Mouse (Mus musculus): ENCODE data around the gene Cldn14. TPM values are rescaled to one million over a fixed set of nuclear protein-coding genes. Genes with fewer than 3 reads are reported as not detected.
A peak's percentile ranks its signal among the peaks of the same experiment; 100 is the strongest.

Gene Cldn14
- polyA plus RNA-seq, 1 experiment from 2014 or later = 0.37 TPM

DNA sequence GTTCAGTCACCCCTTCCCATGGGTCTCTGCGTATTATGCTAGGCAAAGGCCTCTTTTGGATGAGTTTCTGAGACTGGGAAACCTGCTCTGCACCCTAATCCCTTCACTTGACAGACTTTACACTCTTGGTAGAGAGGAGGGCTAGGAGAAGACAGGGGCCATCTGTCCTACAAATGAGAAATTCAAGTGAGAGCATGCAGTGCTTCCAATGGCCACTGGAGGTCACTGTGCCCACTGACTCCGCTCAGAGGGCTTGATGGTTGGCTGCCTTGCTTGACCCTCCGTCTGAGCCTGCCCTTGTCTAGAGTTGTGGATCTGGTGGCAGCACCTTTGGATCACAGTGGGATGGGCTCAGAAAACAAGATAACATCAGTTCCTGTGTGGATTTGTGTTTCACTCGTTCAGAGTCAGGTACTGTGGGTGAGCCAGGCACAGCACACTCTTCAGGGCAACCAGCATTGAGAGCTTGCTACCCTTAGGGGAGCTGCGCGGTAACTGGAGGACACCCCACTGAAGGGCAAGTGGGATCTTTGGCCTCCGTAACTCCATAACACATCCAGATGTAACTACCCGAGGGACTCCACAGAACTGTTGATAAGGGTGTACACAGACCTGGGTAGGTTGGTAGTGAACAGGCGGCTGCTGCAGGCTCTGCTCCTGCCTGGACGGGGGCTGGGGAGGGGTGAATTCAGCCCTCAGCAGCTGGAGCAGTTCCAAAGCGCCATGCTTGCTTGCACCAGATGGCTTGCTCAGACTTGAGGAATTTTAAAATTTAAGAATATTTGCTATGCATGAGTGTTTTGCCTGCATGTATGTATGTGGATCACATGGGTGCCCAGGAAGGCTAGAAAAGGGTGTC is 102.3 kb downstream of the Cldn14 start:
- H3K27me3 ChIP-seq (replicated peaks) = no peaks in the 10 kb centered on the region
- no peak overlapping the region for H3K4me3 ChIP-seq (replicated peaks)
- no peak overlapping the region for H3K4me2 ChIP-seq
- WGBS = 53% methylated on average over 11 of the region's 11 CpGs
- H3K9me3 ChIP-seq = no peaks in the 10 kb centered on the region
- 0 out of 2 replicates have a peak, but pooled peaks cover 9% of the 10 kb centered on the region for H3K4me1 ChIP-seq
- no peak overlapping the region for H3K9ac ChIP-seq
- peak; percentile 25; the same call in 1 of the 2 replicates for ATAC-seq (ENCODE audit: insufficient read depth, low FRiP score, low read depth)
- H3K36me3 ChIP-seq = 0 out of 2 replicates have a peak, but pooled peaks cover 11% of the 10 kb centered on the region
- H3K27ac ChIP-seq = no peak overlapping the region

DNA sequence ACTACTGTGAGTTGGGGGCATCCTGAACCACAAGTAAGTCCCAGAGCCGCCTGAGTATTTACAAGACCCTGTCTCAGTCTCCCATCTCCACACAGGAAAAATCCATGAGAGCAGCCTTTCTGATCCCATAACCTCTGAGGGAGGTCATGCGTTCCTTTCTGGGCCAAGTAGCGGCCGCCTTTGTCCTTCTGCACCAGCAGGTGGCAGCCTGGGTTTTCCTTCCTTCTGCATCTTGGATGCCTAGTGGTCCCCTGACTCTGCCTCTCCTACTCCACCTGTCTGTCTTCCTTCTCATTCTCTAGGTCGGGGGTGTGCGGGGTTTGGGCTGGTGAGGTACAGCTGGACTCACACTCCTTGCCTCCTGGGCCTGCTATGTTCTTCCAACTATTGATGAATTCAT is 105.6 kb downstream of the Cldn14 start:
- H3K4me1 ChIP-seq = 0 out of 2 replicates have a peak, but pooled peaks cover 9% of the 10 kb centered on the region
- H3K4me2 ChIP-seq = no peak overlapping the region
- no peak overlapping the region for H3K9ac ChIP-seq
- no peak overlapping the region for H3K27ac ChIP-seq
- no peak for ATAC-seq (ENCODE audit: insufficient read depth, low FRiP score, low read depth)
- 76% methylated on average over 6 of the region's 6 CpGs for WGBS
- no peak overlapping the region for H3K4me3 ChIP-seq (replicated peaks)
- no peaks in the 10 kb centered on the region for H3K9me3 ChIP-seq
- H3K36me3 ChIP-seq = 0 out of 2 replicates have a peak, but pooled peaks cover 21% of the 10 kb centered on the region
- no peaks in the 10 kb centered on the region for H3K27me3 ChIP-seq (replicated peaks)

DNA sequence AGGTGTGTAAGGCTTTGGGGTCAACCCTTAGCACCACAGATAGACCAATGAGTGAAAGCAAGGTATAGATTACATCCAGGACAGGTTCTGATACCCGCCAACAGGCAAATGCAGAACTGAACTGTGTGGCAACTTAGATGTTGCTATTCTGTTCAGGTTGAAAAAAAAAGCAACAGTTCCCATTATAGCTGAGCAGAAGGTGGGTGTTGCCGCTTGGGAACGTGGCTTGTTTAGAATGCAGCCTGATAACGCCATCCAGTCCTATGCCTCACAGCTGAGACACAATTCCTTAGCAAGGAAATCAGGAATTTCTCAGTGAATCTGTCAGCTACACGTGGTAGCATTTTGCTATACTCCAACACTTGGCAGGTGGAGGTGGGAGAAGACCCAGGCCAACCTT is 115.4 kb downstream of the Cldn14 start:
- Histone ChIP-seq H3K4me1 (no peaks in the 10 kb centered on the region), H3K9ac (no peak overlapping the region), H3K36me3 (peaks cover 15% of the 10 kb centered on the region; the same call in 1 of the 2 replicates), H3K4me3 (replicated peaks) (no peak overlapping the region), H3K9me3 (no peaks in the 10 kb centered on the region), H3K27me3 (replicated peaks) (no peaks in the 10 kb centered on the region), H3K4me2 (no peak overlapping the region), H3K27ac (no peak overlapping the region)
- no peak for ATAC-seq (ENCODE audit: insufficient read depth, low FRiP score, low read depth)
- WGBS = 87% methylated on average over 5 of the region's 5 CpGs

DNA sequence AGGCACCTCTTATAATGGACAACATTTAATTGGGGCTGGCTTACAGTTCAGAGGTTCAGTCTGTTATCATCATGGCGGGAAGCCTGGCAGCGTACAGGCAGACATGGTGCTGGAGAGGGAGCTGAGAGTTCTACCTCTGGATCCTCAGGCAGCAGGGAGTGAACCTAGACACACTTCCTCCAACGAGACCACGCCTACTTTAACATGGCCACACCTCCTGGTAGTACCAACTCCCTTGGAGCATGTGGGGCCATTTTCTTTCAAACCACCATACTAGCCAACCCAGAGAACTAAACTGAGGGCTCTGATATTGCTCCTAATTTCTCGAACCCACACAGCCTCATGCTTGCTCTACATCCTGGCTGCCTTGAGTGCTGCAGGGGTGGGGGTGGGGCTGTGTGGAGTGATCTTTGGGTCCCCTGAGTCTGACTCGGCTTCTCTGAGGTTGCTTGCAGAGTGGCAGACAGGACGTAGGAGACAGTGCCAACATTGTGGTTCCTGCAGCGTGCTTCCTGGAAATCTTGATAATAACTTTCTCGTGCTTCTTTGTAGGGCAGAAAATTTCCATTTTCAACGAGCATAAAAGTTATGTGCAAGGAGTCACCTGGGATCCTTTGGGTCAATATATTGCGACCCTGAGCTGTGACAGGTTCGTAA is 117.6 kb downstream of the Cldn14 start:
- no peaks in the 10 kb centered on the region for H3K9me3 ChIP-seq
- 79% methylated on average over 12 of the region's 12 CpGs for WGBS
- H3K9ac ChIP-seq = no peak overlapping the region
- H3K36me3 ChIP-seq = peaks cover 19% of the 10 kb centered on the region; the same call in 1 of the 2 replicates
- no peak for ATAC-seq (ENCODE audit: insufficient read depth, low FRiP score, low read depth)
- no peak overlapping the region for H3K4me2 ChIP-seq
- H3K4me3 ChIP-seq (replicated peaks) = no peak overlapping the region
- H3K27me3 ChIP-seq (replicated peaks) = no peaks in the 10 kb centered on the region
- no peak overlapping the region for H3K27ac ChIP-seq
- no peaks in the 10 kb centered on the region for H3K4me1 ChIP-seq

DNA sequence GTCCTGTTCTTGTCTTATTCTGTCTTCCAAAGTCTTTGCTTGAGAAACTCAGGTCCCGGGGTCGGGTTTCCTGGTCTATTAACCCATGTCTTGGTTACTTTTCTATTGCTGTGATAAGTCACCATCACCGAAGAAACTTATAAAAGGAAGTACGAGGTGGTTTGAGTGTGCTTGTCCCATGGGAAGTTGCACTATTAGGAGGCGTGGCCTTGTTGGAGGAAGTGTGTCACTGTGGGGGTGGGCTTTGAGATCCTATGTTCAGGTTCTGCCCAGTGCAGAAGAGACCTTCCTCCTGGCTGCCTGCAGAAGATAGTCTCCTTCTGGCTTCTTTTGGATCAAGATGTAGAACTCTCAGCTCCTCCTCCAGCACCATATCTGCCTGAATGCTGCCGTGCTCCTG is 120.2 kb downstream of the Cldn14 start:
- Histone ChIP-seq H3K9ac (no peak overlapping the region), H3K27ac (no peak overlapping the region), H3K9me3 (no peaks in the 10 kb centered on the region), H3K4me2 (no peak overlapping the region), H3K36me3 (peaks cover 14% of the 10 kb centered on the region; the same call in 1 of the 2 replicates), H3K4me3 (replicated peaks) (no peak overlapping the region), H3K4me1 (no peaks in the 10 kb centered on the region), H3K27me3 (replicated peaks) (no peaks in the 10 kb centered on the region)
- no peak for ATAC-seq (ENCODE audit: insufficient read depth, low FRiP score, low read depth)
- 88% methylated on average over 6 of the region's 6 CpGs for WGBS

DNA sequence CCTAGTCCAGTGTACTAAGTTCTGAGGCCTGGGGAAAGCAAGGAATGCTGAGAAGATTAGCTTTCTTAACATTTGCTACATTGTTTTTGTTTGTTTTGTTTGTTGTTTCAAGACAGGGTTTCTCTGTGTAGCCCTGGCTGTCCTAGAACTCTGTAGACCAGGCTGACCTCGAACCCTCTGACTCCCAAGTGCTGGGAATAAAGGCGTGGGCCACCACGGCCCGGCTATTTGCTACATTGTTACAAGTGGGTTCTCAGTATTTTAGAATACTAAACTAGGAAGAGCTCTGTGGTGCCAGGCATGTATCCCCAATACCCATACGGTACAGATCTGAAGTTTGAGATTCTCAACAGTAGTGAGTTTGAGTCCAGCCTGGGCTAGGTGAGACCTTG is 123.9 kb downstream of the Cldn14 start:
- Histone ChIP-seq H3K4me1 (peaks cover 6% of the 10 kb centered on the region; the same call in 1 of the 2 replicates), H3K9me3 (no peaks in the 10 kb centered on the region), H3K4me3 (replicated peaks) (peak overlapping the region; percentile 95), H3K4me2 (peak overlapping the region; percentile 95), H3K27ac (no peak overlapping the region), H3K9ac (peak overlapping the region; percentile 84; the same call in 1 of the 2 replicates), H3K36me3 (0 out of 2 replicates have a peak, but pooled peaks cover 4% of the 10 kb centered on the region), H3K27me3 (replicated peaks) (no peaks in the 10 kb centered on the region)
- 43% methylated on average over 5 of the region's 5 CpGs for WGBS
- ATAC-seq (ENCODE audit: insufficient read depth, low FRiP score, low read depth) = no peak

DNA sequence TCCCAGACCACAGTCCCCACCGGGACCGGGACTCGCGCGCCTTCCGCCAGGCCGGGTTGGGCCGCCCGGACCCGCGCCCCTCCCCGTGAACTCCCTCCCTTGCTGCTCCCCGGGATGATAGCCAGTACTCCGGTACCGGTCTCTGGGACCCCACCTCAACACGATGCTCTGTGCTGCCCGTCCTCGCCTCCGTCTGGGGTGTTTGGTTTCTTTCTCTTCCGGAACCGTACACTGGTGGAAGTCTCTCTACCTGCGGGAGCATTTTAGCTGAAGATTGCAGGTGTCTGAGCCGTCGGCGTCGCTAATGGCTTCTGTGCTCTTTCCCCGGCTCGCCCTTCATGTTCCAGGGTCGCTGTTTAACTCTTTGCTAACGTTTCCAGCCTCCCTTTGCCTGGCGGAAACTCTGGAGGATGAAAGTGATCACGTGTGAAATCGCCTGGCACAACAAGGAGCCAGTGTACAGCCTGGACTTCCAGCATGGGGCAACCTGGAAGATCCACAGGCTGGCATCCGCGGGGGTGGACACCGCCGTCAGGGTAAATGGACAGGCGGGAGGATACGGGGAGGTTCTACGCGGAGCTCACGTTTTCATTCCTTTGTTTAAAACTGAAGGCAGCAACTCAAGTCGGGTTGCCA is 124.4 kb downstream of the Cldn14 start:
- no peaks in the 10 kb centered on the region for H3K9me3 ChIP-seq
- under 1% methylated on average over 43 of the region's 43 CpGs for WGBS
- peak; percentile 41 for ATAC-seq (ENCODE audit: insufficient read depth, low FRiP score, low read depth)
- peak overlapping the region; percentile 84 for H3K9ac ChIP-seq
- peak overlapping the region; percentile 95 for H3K4me2 ChIP-seq
- H3K4me3 ChIP-seq (replicated peaks) = peak overlapping the region; percentile 95
- 0 out of 2 replicates have a peak, but pooled peaks cover 4% of the 10 kb centered on the region for H3K36me3 ChIP-seq
- no peaks in the 10 kb centered on the region for H3K27me3 ChIP-seq (replicated peaks)
- H3K4me1 ChIP-seq = peaks cover 6% of the 10 kb centered on the region; the same call in 1 of the 2 replicates
- H3K27ac ChIP-seq = peak overlapping the region; percentile 16; the same call in 1 of the 2 replicates

DNA sequence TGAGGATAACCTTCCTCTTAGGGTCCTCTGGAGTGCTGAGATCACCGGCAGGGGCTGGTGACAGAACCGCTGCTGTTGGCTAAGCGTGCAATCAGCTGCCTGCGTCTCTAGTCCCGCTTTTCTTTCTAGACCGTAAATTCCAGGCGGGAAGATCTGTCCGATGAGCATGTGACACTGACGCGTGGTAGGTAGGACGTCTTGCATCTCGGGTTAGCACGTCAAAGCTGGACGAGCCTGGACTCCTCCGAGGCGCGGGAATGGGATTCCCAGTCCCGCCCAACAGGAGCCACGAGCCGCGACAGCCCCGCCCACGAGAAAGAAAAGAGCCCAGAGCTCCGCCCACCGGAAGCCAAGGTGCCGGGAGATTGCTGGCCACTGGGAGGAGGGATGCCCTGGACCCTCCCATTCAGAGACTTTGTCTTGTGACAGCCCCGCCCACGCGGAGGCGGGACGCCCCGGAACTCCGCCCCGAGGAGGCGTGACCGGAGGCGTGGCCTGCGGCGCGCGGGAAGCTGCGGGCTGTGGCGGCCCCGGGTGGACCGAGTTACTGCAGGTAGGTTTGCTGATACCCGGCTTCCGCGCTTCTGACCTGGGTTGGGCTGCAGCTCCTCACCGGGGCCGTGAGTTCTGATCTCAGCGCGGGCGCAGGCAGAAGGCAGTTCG is 125.1 kb downstream of the Cldn14 start, which contains the start of gene Chaf1b:
Chaf1b (plus strand) TSS at position 479 of the 663 bp plus-strand sequence.
- Histone ChIP-seq H3K4me3 (replicated peaks) (peak within 1 kb of the TSS; percentile 95), H3K27ac (peak within 1 kb of the TSS; percentile 16; the same call in 1 of the 2 replicates), H3K4me1 (peaks cover 6% of the 10 kb centered on the region; the same call in 1 of the 2 replicates), H3K36me3 (0 out of 2 replicates have a peak, but pooled peaks cover 4% of the 10 kb centered on the region), H3K27me3 (replicated peaks) (no peaks in the 10 kb centered on the region), H3K4me2 (peak within 1 kb of the TSS; percentile 95), H3K9me3 (no peaks in the 10 kb centered on the region), H3K9ac (peak within 1 kb of the TSS; percentile 84)
- WGBS = under 1% methylated on average over 54 of the region's 54 CpGs
- ATAC-seq (ENCODE audit: insufficient read depth, low FRiP score, low read depth) = peak; percentile 93

DNA sequence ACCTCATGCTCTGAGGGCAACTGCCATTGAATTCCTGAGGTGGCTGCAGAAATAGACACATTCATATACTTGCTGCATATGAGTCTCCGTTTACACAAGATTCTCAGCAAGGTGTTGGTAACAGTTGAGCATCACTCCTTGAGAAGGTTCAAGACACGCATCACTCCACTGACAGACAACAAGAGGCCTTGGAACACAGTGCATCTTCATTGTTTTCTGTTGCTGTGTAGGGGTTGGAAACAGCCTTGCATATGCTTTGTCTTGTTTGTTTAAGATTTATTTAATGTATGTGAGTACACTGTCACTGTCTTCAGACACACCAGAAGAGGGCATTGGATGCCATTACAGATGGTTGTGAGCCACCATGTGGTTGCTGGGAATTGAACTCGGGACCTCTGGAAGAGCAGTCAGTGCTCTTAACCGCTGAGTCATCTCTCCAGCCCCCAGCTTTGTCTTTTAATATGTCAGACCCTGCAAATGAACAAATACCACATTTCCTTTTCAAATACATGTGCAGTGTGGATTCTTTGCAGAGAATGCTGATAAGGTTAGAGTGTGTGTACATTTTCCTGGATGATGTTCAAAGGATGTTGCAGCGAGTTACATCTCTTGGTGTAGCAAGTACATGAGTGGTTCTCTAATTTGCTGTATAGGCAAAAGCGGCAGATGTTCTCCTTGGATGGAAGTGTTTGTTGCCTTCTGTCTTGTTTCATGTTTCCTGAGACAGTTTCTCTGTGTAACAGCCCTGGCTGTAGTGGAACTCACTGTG is 130.8 kb downstream of the Cldn14 start:
- WGBS = 83% methylated on average over 6 of the region's 6 CpGs

DNA sequence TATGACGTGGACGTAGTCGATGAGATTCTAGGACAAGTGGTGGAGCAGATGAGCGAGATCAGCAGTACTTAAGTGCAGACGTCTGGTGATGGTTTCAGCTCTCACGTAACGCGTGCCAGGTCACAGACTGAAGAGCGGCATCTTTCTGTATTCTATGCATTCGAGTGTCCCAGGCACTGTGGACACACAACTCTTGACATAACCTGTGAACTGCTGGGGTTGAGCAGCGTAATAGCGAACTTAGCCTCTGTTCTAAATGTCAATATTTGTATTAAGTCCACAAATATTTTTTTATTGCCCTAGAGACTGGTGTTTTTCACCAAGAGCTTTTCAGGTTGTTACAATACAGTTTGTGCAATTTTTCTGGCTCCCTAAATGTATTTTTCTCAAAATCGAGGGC is 133.8 kb downstream of the Cldn14 start:
- Histone ChIP-seq H3K36me3 (peaks cover 55% of the 10 kb centered on the region), H3K9me3 (no peaks in the 10 kb centered on the region), H3K9ac (no peak overlapping the region), H3K27ac (no peak overlapping the region), H3K4me2 (no peak overlapping the region), H3K4me1 (no peaks in the 10 kb centered on the region), H3K4me3 (replicated peaks) (no peak overlapping the region), H3K27me3 (replicated peaks) (no peaks in the 10 kb centered on the region)
- WGBS = 78% methylated on average over 13 of the region's 13 CpGs
- no peak for ATAC-seq (ENCODE audit: insufficient read depth, low FRiP score, low read depth)

More for the DNA sequence above, 130.8 kb downstream of the Cldn14 start:
- Histone ChIP-seq H3K4me1 (no peaks in the 10 kb centered on the region), H3K4me3 (replicated peaks) (no peak overlapping the region), H3K36me3 (peaks cover 35% of the 10 kb centered on the region), H3K9ac (no peak overlapping the region), H3K9me3 (no peaks in the 10 kb centered on the region), H3K27me3 (replicated peaks) (no peaks in the 10 kb centered on the region), H3K27ac (no peak overlapping the region), H3K4me2 (no peak overlapping the region)
- ATAC-seq (ENCODE audit: insufficient read depth, low FRiP score, low read depth) = no peak

Data from stomach, embryonic 15.5 days (tissue).